Mouse (Mus musculus) adrenal gland, postnatal 14 days (tissue): ENCODE measurements around the gene 9230112D13Rik. TPM values are rescaled to one million over a fixed set of nuclear protein-coding genes. Genes with fewer than 3 reads are reported as not detected.

Experiments used
- DNase-seq: peaks from one replicate; pipeline ENCODE4 v3.0.0; 2021; ENCODE audit warnings: mixed read lengths
- total RNA-seq: library from RNA; stranded (reverse); gene quantifications from 2 replicates; pipeline ENCODE4 v1.2.3, GENCODE M21; 2021

Gene 9230112D13Rik
- total RNA-seq, 1 experiment from 2014 or later, result not detected

- DNase-seq, result no peak
Measured at GRCm38 (mm10) chr14:34499664-34500063, 22.9 kb downstream of the 9230112D13Rik start.

DNA sequence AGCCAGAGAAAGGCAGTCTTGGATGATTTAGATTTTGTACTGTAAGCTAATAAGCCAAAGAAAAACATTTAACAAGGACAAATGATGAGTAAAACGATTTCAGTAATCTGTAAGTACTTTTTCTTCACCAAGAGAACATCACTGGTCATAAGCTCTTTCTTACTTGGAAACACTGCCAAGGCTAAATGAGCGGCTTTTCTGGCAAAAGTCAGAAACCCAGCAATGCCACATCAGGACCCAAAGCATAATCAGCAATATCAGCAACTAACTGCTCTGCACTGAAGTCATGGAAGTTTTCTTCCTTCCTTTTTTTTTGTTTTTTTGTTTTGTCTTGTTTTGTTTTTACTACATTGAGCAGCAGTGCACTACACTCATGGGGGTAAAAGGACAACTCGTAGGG lies 25.3 kb downstream of the 9230112D13Rik start:
- DNase-seq, result peak; percentile 46

GRCm38 (mm10) chr14:34493682-34494081 lies 28.9 kb downstream of the 9230112D13Rik start:
- DNase-seq, result no peak

DNA sequence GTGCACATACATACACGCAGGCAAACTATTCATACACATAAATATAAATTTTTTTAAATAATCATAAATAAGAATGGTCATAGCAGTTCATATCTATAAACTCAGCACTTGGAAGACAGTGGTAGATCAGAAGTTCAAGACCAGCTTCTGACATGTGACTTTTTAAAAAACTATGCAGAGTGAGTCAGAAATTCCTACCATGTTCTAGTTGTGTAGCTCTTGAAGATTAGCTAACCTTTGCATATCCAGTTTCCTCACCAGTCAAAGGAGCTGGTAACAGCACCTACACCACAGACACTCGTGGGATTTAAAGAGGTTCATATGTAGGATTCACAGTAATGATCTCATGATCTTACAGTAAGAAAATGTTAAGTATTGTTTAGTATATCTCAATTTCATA lies 29.9 kb downstream of the 9230112D13Rik start:
- no peak for DNase-seq

DNA sequence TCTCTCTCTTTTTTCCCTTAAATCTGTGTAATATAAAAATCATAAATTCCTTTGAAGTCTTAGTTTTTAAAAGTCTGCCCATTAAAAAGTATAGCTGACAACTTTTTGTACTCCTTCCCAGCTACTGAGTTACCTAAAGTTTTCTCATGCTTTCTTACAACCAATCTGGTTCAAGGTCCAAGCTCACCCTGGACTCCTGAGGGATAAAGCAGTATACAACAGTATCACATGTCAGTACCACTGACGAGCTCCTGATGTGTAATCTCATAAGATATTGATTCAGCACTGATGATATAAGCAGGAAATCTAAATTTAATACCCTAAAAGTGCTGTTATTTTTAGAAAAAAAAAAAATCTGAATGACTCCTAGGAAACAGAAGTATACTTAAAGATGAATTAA lies 31.6 kb downstream of the 9230112D13Rik start:
- DNase-seq, result no peak

- DNase-seq, result no peak
Measured at GRCm38 (mm10) chr14:34489928-34490327, 32.7 kb downstream of the 9230112D13Rik start.

DNA sequence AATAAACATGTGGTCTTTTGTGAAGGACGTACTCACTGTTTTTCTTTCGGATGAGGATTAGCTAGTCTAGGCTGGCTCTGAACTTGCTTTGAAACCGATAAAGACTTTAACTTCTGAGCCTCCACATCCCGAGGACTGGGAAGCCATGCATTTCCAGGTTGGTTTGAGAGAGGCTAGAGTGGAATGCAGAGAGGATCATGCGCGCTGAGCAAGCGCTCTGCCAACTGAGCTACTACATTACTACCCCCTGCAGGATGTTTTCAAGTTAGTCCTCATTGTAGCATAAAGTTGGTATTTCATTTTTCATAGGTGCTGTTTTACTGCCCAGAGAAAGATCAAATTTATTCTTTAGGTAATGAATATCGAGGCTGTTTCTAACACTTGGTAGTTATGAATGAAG lies 36.4 kb downstream of the 9230112D13Rik start:
- no peak for DNase-seq

DNA sequence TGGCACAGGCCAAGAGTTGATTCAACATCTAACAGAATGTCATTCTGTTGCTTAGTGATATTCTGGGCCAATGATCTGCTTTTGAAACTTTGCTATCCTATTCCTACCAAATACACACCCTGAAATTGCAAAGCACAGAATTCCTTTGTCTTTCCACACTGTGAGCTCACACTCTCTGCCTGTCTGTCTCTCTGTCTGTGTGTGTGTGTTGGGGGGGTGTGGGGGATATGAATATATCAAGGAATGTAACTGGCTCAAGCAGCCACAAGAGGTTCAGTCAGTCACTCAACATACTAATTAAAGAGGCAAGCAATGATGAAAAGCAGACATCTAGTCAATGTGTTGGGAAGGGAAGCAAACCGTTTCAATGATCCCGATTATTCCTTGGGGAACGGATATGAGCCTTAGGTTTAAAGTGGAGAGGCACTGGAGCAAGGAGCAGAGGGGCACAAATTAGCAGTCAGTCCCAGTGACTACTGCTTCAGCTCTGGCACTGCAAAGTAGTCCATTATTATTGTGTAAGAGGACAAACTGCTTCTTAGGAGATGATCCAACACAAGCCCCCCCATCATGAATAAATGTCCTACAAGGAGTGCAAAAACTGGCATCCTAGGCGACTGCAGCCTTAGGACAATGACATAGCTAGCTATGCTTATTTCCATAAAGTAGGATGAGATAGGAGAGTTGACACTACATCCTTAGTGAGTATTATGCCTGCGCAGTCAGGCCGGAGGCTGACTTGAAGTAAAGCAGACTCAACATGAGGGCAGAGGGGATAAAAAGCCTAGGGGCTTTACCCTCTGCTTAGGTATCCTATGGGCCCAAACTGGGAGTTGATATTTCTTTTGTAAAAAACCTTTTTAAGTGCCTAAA lies 38.9 kb downstream of the 9230112D13Rik start:
- DNase-seq, result no peak

- DNase-seq, result peak; percentile 34
Measured at GRCm38 (mm10) chr14:34471591-34471990, 51.0 kb downstream of the 9230112D13Rik start.

- peak; percentile 11 for DNase-seq
Measured at GRCm38 (mm10) chr14:34466291-34466690, 56.3 kb downstream of the 9230112D13Rik start.

Other genes with a start within 250 kb of the 9230112D13Rik start
- gene Shld2, start 212.3 kb downstream of the 9230112D13Rik start, total RNA-seq, result 12.2 and 13.0 TPM in 2 replicates
- 217 and 322 TPM in 2 replicates for gene Glud1, start 212.1 kb downstream of the 9230112D13Rik start, total RNA-seq
- gene Fam25c, start 167.4 kb downstream of the 9230112D13Rik start, total RNA-seq, result 4.0 TPM in 1 of 2 replicates, not detected in the other
- 17.4 and 33.4 TPM in 2 replicates for gene Sncg, start 148.0 kb downstream of the 9230112D13Rik start, total RNA-seq
- gene Mmrn2, start 147.3 kb downstream of the 9230112D13Rik start, total RNA-seq, result 34.2 and 35.1 TPM in 2 replicates
- gene Bmpr1a, start 19.5 kb downstream of the 9230112D13Rik start, total RNA-seq, result 53.5 and 53.7 TPM in 2 replicates
- 0.44 and 1.2 TPM in 2 replicates for gene Ldb3, start 65.9 kb upstream of the 9230112D13Rik start, total RNA-seq
- gene Opn4, start 77.3 kb upstream of the 9230112D13Rik start, total RNA-seq, result not detected in 2 replicates
- gene Wapl, start 151.1 kb upstream of the 9230112D13Rik start, total RNA-seq, result 78.3 and 79.8 TPM in 2 replicates